Mouse (Mus musculus): ENCODE measurements around the gene 2310022A10Rik. TPM values are rescaled to one million over a fixed set of nuclear protein-coding genes. Genes with fewer than 3 reads are reported as not detected.

The 2310022A10Rik gene
- polyA plus RNA-seq, 1 experiment from 2014 or later, result 21.8 TPM

DNA sequence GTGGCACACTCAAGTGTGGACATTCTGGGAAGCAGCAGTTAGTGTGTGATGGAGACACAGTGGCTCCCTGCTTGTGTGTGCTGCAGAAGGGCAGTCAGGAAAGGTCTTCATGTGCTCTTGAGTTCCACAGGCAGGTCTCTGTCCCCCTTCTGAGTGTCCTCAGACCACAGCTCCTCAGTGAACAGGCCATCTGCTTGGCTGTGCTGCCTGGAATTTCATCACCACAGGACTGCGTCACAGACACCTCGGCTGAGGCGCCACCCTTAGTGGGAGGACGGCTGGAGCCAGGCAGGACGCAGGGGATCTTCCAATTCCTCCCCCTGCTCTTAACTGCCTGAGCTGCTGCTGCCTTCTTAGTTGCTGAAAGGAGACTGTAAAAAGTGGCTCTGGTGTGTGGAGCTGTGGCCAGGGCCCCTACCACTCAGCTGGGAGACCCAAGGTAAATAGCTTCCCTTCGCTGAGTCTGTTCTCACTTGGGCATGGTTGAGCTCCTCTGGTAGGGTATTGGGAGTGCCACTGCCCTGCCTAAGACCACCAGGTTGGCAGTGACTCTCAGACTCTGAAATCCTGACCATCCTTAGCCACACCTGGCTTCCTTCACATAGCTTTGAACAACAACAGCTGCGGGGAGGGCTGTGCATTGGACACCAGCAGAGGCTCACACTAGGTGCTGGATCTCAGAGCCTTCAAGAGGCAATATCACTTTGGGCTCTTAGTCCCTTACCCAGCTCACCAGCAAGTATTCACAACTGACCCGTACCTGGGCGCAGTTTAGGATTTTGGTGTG lies 52.7 kb downstream of the 2310022A10Rik start:
- no peak overlapping the region for H3K4me3 ChIP-seq (ENCODE audit: low read length)
- H3K4me2 ChIP-seq (ENCODE audit: low read depth, low read length), result no peak overlapping the region
- H3K36me3 ChIP-seq (ENCODE audit: control insufficient read depth, insufficient read depth, low read length), result peaks cover 2% of the 10 kb centered on the region; the same call in 1 of the 2 replicates
- no peaks in the 10 kb centered on the region for H3K27me3 ChIP-seq (replicated peaks; ENCODE audit: control insufficient read depth, insufficient read depth, low read length)
- no peaks in the 10 kb centered on the region for H3K9me3 ChIP-seq (ENCODE audit: control insufficient read depth, low read length)
- peaks cover 33% of the 10 kb centered on the region for H3K4me1 ChIP-seq (ENCODE audit: control insufficient read depth, insufficient read depth, low read length)
- peak; percentile 23; the same call in 1 of the 2 replicates for ATAC-seq
- no peak overlapping the region; the same call in 1 of the 2 replicates for H3K9ac ChIP-seq (ENCODE audit: low read depth, low read length)
- H3K27ac ChIP-seq (ENCODE audit: low read length), result no peak overlapping the region
- 71% methylated on average over 9 of the region's 9 CpGs for WGBS

- no peak overlapping the region for H3K9ac ChIP-seq (ENCODE audit: low read depth, low read length)
- no peak overlapping the region for H3K4me2 ChIP-seq (ENCODE audit: low read depth, low read length)
- H3K27ac ChIP-seq (ENCODE audit: low read length), result no peak overlapping the region
- H3K4me1 ChIP-seq (ENCODE audit: control insufficient read depth, insufficient read depth, low read length), result peaks cover 27% of the 10 kb centered on the region
- 0 out of 2 replicates have a peak, but pooled peaks have one; percentile 26 for ATAC-seq
- peaks cover 2% of the 10 kb centered on the region; the same call in 1 of the 2 replicates for H3K36me3 ChIP-seq (ENCODE audit: control insufficient read depth, insufficient read depth, low read length)
- H3K9me3 ChIP-seq (ENCODE audit: control insufficient read depth, low read length), result no peaks in the 10 kb centered on the region
- no peaks in the 10 kb centered on the region for H3K27me3 ChIP-seq (replicated peaks; ENCODE audit: control insufficient read depth, insufficient read depth, low read length)
- no peak overlapping the region for H3K4me3 ChIP-seq (ENCODE audit: low read length)
- whole genome bisulfite sequencing, result 54% methylated on average over 10 of the region's 10 CpGs
Measured at GRCm38 (mm10) chr7:27606481-27607254, 53.6 kb downstream of the 2310022A10Rik start.

DNA sequence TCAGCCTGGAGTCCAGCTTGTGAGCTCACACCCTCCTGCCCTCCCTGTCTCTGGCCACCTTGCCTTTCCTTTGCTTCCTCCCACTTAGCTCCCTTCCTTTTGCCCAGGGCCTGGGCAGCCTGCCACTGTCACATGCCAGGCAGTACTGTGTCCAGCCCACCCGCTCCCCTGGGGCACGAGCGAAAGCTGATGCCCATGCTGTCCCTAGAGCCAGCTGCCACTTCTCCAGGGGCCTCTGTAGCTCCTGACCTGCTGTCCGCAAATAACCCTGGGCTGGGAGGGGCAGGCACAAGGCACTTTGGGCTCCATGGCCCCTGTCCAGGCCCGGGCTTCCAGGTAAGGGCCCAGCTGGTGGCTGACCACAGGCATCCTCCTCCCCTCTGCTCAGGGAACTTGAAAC lies 54.5 kb downstream of the 2310022A10Rik start:
- H3K27ac ChIP-seq (ENCODE audit: low read length), result no peak overlapping the region

DNA sequence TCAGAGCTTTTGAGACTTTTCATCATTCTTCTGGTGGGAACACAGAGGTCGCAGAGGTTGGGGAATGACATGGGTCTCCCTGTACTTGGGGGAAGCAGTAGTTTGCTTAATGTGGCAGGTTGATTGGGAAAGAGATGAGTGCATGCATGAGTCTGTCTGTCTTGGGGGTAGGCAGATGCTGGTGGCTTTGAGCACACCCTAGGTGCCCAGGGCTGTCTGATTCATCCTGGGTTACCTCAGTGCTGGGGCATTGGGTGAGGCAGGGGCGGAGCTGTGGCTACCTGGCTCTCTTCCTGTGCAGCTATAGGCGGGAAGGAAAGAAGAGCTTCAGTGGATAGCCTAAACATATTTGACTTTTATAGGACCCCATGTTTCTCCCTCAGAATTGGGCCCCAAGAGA lies 55.1 kb downstream of the 2310022A10Rik start:
- Histone ChIP-seq H3K4me1 (ENCODE audit: control insufficient read depth, insufficient read depth, low read length) (peaks cover 15% of the 10 kb centered on the region), H3K9me3 (ENCODE audit: control insufficient read depth, low read length) (no peaks in the 10 kb centered on the region), H3K36me3 (ENCODE audit: control insufficient read depth, insufficient read depth, low read length) (peaks cover 2% of the 10 kb centered on the region; the same call in 1 of the 2 replicates), H3K27ac (ENCODE audit: low read length) (no peak overlapping the region), H3K4me3 (ENCODE audit: low read length) (no peak overlapping the region), H3K27me3 (replicated peaks; ENCODE audit: control insufficient read depth, insufficient read depth, low read length) (no peaks in the 10 kb centered on the region), H3K4me2 (ENCODE audit: low read depth, low read length) (no peak overlapping the region), H3K9ac (ENCODE audit: low read depth, low read length) (0 out of 2 replicates have a peak overlapping the region, but pooled peaks have one; percentile 3)
- 81% methylated on average over 3 of the region's 3 CpGs for WGBS
- no peak for ATAC-seq

More for the DNA sequence above, 54.5 kb downstream of the 2310022A10Rik start:
- H3K4me3 ChIP-seq (ENCODE audit: low read length), result no peak overlapping the region
- no peak overlapping the region for H3K4me2 ChIP-seq (ENCODE audit: low read depth, low read length)
- peaks cover 20% of the 10 kb centered on the region for H3K4me1 ChIP-seq (ENCODE audit: control insufficient read depth, insufficient read depth, low read length)
- ATAC-seq, result no peak
- peaks cover 2% of the 10 kb centered on the region; the same call in 1 of the 2 replicates for H3K36me3 ChIP-seq (ENCODE audit: control insufficient read depth, insufficient read depth, low read length)
- H3K9me3 ChIP-seq (ENCODE audit: control insufficient read depth, low read length), result no peaks in the 10 kb centered on the region
- no peaks in the 10 kb centered on the region for H3K27me3 ChIP-seq (replicated peaks; ENCODE audit: control insufficient read depth, insufficient read depth, low read length)
- H3K9ac ChIP-seq (ENCODE audit: low read depth, low read length), result no peak overlapping the region
- WGBS, result 59% methylated on average over 5 of the region's 5 CpGs

GRCm38 (mm10) chr7:27609285-27609684 lies 56.3 kb downstream of the 2310022A10Rik start:
- peaks cover 2% of the 10 kb centered on the region; the same call in 1 of the 2 replicates for H3K36me3 ChIP-seq (ENCODE audit: control insufficient read depth, insufficient read depth, low read length)
- no peak for ATAC-seq
- WGBS, result 83% methylated on average over 4 of the region's 4 CpGs
- no peak overlapping the region for H3K27ac ChIP-seq (ENCODE audit: low read length)
- no peak overlapping the region for H3K9ac ChIP-seq (ENCODE audit: low read depth, low read length)
- H3K4me3 ChIP-seq (ENCODE audit: low read length), result no peak overlapping the region
- H3K4me2 ChIP-seq (ENCODE audit: low read depth, low read length), result no peak overlapping the region
- peaks cover 13% of the 10 kb centered on the region; the same call in 1 of the 2 replicates for H3K4me1 ChIP-seq (ENCODE audit: control insufficient read depth, insufficient read depth, low read length)
- no peaks in the 10 kb centered on the region for H3K9me3 ChIP-seq (ENCODE audit: control insufficient read depth, low read length)
- H3K27me3 ChIP-seq (replicated peaks; ENCODE audit: control insufficient read depth, insufficient read depth, low read length), result no peaks in the 10 kb centered on the region

DNA sequence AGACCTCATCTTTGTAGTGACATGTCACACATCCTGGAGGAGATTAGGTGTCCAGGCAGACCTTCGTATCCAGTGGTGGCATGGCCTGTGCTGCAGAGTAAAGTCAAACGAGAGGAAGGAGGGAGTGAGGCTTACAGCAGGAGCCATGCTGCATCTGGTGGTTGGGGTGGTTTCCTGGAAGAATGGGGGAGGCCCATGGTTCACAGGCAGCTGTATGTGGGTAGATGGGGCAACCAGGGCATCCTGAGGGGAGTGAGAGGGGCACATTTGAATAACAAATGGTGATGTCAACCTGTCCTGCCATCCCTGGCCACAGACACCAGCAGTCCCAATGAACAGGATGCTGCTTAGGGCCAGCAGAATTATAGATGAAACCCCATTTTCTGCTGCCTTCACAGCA lies 56.7 kb downstream of the 2310022A10Rik start:
- Histone ChIP-seq H3K27me3 (replicated peaks; ENCODE audit: control insufficient read depth, insufficient read depth, low read length) (no peaks in the 10 kb centered on the region), H3K36me3 (ENCODE audit: control insufficient read depth, insufficient read depth, low read length) (peaks cover 2% of the 10 kb centered on the region; the same call in 1 of the 2 replicates), H3K27ac (ENCODE audit: low read length) (no peak overlapping the region), H3K4me3 (ENCODE audit: low read length) (no peak overlapping the region), H3K4me1 (ENCODE audit: control insufficient read depth, insufficient read depth, low read length) (peaks cover 13% of the 10 kb centered on the region; the same call in 1 of the 2 replicates), H3K9me3 (ENCODE audit: control insufficient read depth, low read length) (no peaks in the 10 kb centered on the region), H3K4me2 (ENCODE audit: low read depth, low read length) (no peak overlapping the region), H3K9ac (ENCODE audit: low read depth, low read length) (no peak overlapping the region)
- WGBS, result 86% methylated on average over 2 of the region's 2 CpGs
- no peak for ATAC-seq

- ATAC-seq, result no peak
- H3K4me3 ChIP-seq (ENCODE audit: low read length), result no peak overlapping the region
- no peaks in the 10 kb centered on the region for H3K27me3 ChIP-seq (replicated peaks; ENCODE audit: control insufficient read depth, insufficient read depth, low read length)
- no peak overlapping the region for H3K27ac ChIP-seq (ENCODE audit: low read length)
- H3K4me2 ChIP-seq (ENCODE audit: low read depth, low read length), result no peak overlapping the region
- no peaks in the 10 kb centered on the region for H3K9me3 ChIP-seq (ENCODE audit: control insufficient read depth, low read length)
- no peak overlapping the region for H3K9ac ChIP-seq (ENCODE audit: low read depth, low read length)
- H3K36me3 ChIP-seq (ENCODE audit: control insufficient read depth, insufficient read depth, low read length), result peaks cover 2% of the 10 kb centered on the region; the same call in 1 of the 2 replicates
- WGBS, result 87% methylated on average over 3 of the region's 3 CpGs
- H3K4me1 ChIP-seq (ENCODE audit: control insufficient read depth, insufficient read depth, low read length), result peaks cover 13% of the 10 kb centered on the region; the same call in 1 of the 2 replicates
Measured at GRCm38 (mm10) chr7:27610370-27610769, 57.3 kb downstream of the 2310022A10Rik start.

- H3K4me3 ChIP-seq (ENCODE audit: low read length), result no peak overlapping the region
- 91% methylated on average over 5 of the region's 5 CpGs for WGBS
- no peaks in the 10 kb centered on the region for H3K27me3 ChIP-seq (replicated peaks; ENCODE audit: control insufficient read depth, insufficient read depth, low read length)
- ATAC-seq, result no peak
- no peak overlapping the region for H3K27ac ChIP-seq (ENCODE audit: low read length)
- H3K4me2 ChIP-seq (ENCODE audit: low read depth, low read length), result no peak overlapping the region
- peaks cover 10% of the 10 kb centered on the region; the same call in 1 of the 2 replicates for H3K4me1 ChIP-seq (ENCODE audit: control insufficient read depth, insufficient read depth, low read length)
- H3K36me3 ChIP-seq (ENCODE audit: control insufficient read depth, insufficient read depth, low read length), result peaks cover 2% of the 10 kb centered on the region; the same call in 1 of the 2 replicates
- no peak overlapping the region for H3K9ac ChIP-seq (ENCODE audit: low read depth, low read length)
- H3K9me3 ChIP-seq (ENCODE audit: control insufficient read depth, low read length), result no peaks in the 10 kb centered on the region
Measured at GRCm38 (mm10) chr7:27610871-27611270, 57.8 kb downstream of the 2310022A10Rik start.

- WGBS, result 81% methylated on average over 4 of the region's 4 CpGs
- no peak overlapping the region for H3K4me3 ChIP-seq (ENCODE audit: low read length)
- H3K9ac ChIP-seq (ENCODE audit: low read depth, low read length), result no peak overlapping the region
- H3K4me2 ChIP-seq (ENCODE audit: low read depth, low read length), result no peak overlapping the region
- H3K4me1 ChIP-seq (ENCODE audit: control insufficient read depth, insufficient read depth, low read length), result no peaks in the 10 kb centered on the region
- H3K27ac ChIP-seq (ENCODE audit: low read length), result no peak overlapping the region
- no peaks in the 10 kb centered on the region for H3K9me3 ChIP-seq (ENCODE audit: control insufficient read depth, low read length)
- ATAC-seq, result no peak
- H3K36me3 ChIP-seq (ENCODE audit: control insufficient read depth, insufficient read depth, low read length), result peaks cover 7% of the 10 kb centered on the region; the same call in 1 of the 2 replicates
- no peaks in the 10 kb centered on the region for H3K27me3 ChIP-seq (replicated peaks; ENCODE audit: control insufficient read depth, insufficient read depth, low read length)
Measured at GRCm38 (mm10) chr7:27612940-27613339, 59.9 kb downstream of the 2310022A10Rik start.
